Mouse (Mus musculus) urinary bladder, postnatal 25 days (tissue): ENCODE measurements around the gene Cinp.
A peak's percentile ranks its signal among the peaks of the same experiment; 100 is the strongest.
"Not testable (repeated sequence)": the region's sequence is repeated elsewhere in the genome, so short reads cannot be mapped to it uniquely, and the experiment has no call there.

Source experiments
- DNase-seq: peaks from one replicate; pipeline ENCODE4 v3.0.0; 2022; ENCODE audit warnings: low spot score

Cinp gene

GRCm38 (mm10) chr12:110860293-110860692 lies 28.7 kb downstream of the Cinp start:
- no peak for DNase-seq

DNA sequence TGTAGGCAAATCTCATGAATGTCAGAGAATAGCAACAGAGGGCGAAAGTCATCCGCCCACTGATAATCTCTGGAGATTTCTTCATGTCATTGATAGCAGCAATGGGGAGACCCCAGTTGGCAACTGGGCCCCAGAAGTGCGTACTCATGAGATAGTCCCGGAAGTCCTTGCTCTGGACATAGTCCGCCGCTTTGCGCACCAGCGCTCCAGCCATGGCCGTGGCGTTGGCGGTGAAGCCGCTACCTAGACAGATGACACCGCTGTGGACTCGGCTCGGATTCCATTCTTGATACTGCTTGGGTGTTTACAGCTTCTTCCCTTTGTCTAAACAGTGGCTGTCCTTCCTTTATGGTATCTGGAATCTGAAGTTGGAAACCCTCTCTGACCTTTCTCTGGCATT lies 30.3 kb downstream of the Cinp start:
- not testable (repeated sequence) for DNase-seq

DNA sequence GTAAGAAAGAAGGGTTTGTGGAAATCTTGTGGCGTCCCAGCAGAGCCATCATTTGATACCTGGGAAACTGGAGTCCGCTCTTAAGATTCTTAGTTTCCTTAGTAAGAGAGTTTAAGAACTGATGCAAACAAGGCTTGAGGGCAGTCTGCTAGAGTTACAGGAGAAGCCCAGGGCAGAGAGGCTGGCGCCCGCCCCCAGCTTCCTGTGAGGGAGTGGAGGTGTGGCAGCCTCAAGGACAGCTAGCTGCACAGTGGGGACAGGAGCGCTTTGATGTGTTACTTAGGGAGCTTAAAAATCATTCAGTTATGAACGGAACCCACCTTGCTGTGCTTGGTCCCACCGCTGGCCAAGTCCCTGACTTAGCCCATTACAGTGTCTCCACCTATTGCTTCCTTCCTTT lies 31.7 kb downstream of the Cinp start:
- no peak for DNase-seq

GRCm38 (mm10) chr12:110854786-110855737 lies 33.9 kb downstream of the Cinp start:
- DNase-seq: no peak

DNA sequence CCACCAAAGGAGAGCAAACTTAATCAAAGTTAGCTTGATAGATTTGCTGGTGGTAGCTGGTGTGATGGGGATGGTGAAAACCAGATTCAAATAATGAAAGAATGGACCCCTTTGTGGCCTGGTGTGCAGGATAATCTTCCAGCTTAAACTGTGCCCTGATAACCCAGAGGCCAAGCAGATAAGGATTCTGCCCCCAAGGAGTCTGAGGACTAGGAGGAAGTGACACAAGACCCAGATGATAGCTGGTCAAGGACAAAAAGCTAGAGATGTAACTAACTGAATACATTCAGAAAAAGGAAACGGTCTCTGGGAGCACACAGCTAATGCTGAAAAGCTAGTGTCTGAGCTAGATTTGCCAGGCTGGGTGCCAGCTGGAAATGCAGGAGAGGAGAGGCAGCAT lies 37.0 kb downstream of the Cinp start:
- no peak for DNase-seq

GRCm38 (mm10) chr12:110851414-110851813 lies 37.5 kb downstream of the Cinp start:
- DNase-seq: no peak

GRCm38 (mm10) chr12:110850929-110851256 lies 38.1 kb downstream of the Cinp start:
- no peak for DNase-seq

- DNase-seq: peak; percentile 86
These were observed 38.7 kb downstream of the Cinp start, which contains the start of gene Zfp839 for GRCm38 (mm10) chr12:110850010-110850928. Gene Zfp839 (plus strand): TSS chr12:110850253.

DNA sequence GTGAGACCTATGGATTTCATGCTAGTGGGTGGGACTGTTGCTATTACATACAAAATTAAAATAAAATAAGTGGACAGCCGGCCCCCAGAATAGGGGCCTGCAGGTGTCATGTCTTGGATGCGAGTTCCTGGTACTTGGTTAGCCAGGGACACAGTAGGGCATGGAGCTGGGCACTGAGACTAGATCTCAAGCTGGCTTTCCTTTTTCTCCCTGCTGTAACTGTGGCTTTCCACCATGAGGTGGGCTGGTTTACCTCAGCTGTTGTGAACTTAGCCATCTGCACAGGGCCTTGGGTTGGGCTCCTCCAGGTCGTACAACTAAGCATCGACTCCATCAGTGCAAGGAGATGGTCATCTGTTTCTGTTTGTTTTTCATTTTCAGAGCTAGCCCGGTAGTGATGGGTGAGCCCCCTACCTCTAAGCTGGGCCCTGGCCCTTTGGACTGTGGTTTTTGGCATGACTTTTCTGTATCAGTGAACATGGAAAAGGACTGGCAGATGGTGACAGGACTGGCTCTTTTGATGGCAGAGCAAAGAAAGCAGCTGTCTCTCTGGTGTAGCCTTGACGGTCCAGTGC lies 42.7 kb downstream of the Cinp start:
- no peak for DNase-seq

- peak; percentile 89 for DNase-seq
These were observed 43.6 kb downstream of the Cinp start for GRCm38 (mm10) chr12:110845131-110845880.

- peak; percentile 26 for DNase-seq
These were observed 44.5 kb downstream of the Cinp start for GRCm38 (mm10) chr12:110844227-110845130.

DNA sequence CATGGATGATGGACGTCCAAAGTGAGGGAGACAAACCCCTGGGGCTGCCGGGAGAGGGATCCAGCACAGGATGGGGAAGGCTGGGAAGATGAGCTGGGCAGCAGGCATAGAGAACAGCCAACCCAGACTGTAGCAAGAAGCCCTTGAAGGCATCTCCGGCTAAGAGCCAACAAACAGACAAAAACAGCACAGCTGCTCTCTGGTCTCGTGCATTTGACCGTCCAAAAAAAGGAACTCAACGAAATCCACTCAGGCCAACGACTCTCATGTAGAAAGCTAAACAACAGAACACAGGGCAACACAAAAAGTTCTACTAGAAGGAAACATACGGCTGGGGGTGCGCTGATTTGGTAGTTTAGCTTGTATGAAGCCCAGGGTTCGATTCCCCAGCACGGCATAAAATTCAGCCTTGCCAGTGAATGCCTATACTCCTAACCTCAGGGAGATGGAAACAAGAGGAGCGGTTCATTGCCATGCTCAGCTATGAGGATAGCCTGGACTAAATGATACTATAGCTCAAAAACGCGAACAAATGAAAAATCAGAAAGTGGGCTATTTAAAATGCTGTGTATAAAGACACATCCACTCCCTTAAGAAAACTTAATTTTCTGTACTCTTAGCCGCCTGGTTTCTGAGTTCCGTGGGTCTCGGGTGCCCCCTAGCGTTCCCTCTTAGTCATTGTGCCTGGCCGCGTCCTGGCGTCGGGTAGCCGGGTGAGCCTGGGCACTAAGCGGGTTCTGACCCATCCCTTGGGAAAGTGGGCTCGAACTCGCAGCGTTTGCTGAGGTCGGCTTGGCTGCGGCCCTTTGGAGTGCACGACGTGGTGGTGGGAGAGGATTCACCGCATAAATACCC lies 45.5 kb downstream of the Cinp start:
- peak; percentile 82 for DNase-seq

DNA sequence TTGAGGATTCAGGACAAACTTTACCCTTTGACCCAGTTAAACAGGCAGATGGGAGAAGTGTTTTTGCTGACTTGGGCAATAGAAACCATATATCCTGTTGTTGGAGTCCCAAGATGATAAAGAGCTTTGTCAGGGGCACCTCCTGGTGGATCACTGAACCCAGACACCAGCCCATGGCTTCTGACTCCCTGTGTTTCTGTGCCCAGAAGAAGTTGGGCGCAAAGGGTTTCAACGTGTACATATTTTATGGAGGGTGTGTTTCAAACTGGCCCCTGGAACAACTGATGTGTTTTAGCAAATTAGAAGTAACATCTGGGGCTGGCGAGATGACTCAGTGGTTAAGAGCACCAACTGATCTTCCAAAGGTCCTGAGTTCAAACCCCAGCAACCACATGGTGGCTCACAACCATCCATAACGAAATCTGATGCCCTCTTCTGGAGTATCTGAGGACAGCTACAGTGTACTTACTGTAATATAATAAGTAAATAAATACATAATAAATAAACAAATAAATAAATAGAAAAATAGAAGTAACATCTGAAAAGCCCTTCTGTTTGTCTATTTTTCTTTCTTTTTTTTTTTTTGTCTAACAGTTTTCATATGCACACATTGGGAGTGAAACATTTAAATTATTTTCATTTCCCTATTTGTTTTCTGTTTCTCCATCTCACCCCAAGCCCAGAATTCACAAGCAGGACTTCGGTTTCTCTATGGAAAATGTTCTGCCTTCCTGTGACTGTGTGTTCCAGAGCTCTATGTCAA lies 47.0 kb downstream of the Cinp start:
- no peak for DNase-seq

DNA sequence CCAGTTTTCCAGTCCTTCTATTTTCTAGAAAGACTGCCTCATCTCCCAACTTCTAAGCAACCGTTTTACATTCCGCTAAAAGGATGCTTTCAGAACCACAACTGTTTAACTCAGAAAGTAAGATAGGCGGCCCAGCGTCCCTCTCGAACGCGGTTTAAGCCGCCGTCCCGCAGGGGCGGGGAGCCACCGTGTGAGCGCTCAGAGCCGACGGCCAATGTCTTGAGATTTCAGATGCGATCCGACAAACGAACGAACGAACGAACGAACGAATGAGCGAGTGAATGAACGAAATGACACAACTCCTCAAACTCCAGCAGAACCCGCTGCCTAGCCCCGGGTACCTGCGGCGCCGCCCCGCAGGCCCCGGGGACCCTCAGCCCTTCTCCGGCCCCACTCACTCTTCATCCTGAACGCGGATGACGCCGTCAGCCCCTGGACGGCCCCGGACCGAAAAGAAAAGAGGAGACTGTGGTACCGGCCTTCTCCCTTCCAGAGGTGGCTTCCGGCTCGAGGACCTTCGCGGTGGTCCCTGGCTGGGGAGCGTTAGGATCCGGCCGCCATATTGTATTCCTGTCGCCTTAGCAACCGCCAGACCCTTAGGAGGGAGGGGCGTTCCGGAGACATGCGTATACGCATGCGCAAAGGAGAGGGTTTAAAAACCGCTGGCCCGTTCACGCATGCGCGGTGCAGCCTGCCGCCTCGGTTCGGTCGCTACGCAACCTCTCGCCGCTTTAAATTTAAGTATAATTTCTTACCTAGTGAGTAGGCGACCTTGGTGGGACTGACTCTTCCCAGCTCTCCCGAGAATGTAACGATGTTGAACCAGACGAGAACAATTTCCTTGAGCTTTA lies 48.4 kb downstream of the Cinp start, which contains the start of gene Mok:
Gene Mok (minus strand): TSS at position 592 of the 851 bp plus-strand sequence.
- peak; percentile 96 for DNase-seq

GRCm38 (mm10) chr12:110837850-110838249 lies 51.1 kb downstream of the Cinp start:
- DNase-seq: no peak

GRCm38 (mm10) chr12:110837192-110837841 lies 51.6 kb downstream of the Cinp start:
- no peak for DNase-seq

DNA sequence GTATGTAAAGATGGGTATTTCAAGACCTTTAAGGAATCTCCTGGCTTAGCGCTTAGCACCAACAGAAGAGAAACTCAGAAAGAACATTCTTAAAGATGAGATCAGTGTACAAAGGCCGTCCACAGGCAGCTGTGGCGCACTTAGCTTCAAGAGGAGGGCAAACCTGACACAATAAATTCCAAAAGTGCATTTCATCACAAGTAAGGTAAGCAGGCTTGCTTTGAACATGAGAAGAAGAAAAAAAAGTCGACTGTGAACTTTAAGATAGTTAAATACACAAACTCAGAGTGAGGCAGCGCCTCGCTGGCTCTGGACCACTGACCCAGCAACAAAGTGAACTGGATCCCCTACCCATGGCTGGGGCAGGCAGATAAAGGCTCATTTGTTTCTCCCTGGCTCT lies 52.2 kb downstream of the Cinp start:
- DNase-seq: no peak
